Mouse (Mus musculus): ENCODE data around the gene Traf3ip1. TPM values are rescaled to one million over a fixed set of nuclear protein-coding genes. Genes with fewer than 3 reads are reported as not detected.
A peak's percentile ranks its signal among the peaks of the same experiment; 100 is the strongest.

Gene Traf3ip1
- total and polyA plus RNA-seq, 2 experiments from 2014 or later: 6.4 to 15.8 TPM

- H3K27ac ChIP-seq (ENCODE audit: low read depth, low read length): no peak overlapping the region
- H3K4me3 ChIP-seq (ENCODE audit: low read depth, low read length): peak overlapping the region; percentile 85
- DNase-seq (no peak), ATAC-seq (no peak)
- peak overlapping the region; percentile 79 for H3K9ac ChIP-seq
- H3K4me2 ChIP-seq (ENCODE audit: low read depth): peak overlapping the region; percentile 84
- no peak for TF ChIP-seq CTCF (IDR thresholded peaks at IDR 0.05; ENCODE audit: low read depth)
- 48% methylated on average over 5 of the region's 5 CpGs for WGBS
- H3K9me3 ChIP-seq (ENCODE audit: low read length): no peaks in the 10 kb centered on the region
- H3K27me3 ChIP-seq (ENCODE audit: insufficient read depth, low read length): no peaks in the 10 kb centered on the region
- H3K36me3 ChIP-seq (ENCODE audit: insufficient read depth): peaks cover 5% of the 10 kb centered on the region; the same call in 1 of the 2 replicates
- peaks cover 5% of the 10 kb centered on the region for H3K4me1 ChIP-seq (ENCODE audit: insufficient read depth)
Measured at GRCm38 (mm10) chr1:91495321-91495720, 874 bp downstream of the Traf3ip1 start.

DNA sequence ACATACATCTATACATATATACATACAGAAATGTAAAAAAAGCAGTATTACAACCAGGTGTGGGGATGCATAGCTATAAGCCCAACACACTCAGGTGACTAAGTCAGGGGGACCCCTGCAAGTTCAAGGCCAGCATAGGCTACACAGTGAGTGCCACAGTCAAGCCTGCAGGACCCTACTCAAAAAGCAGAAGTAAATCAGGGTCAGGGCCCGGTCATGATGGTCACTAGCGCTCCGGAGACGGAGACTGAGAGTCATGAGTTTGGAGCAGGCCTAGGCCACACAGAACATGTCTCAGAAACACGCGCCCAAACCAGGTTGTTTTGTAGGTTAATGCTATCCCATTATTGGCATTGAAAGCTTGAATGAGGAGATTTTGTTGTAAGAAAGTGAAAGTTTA is 4.1 kb downstream of the Traf3ip1 start:
- no peak overlapping the region for H3K9ac ChIP-seq
- H3K27ac ChIP-seq (ENCODE audit: low read depth, low read length): no peak overlapping the region
- H3K4me3 ChIP-seq (ENCODE audit: low read depth, low read length): no peak overlapping the region
- TF ChIP-seq CTCF (IDR thresholded peaks at IDR 0.05; ENCODE audit: low read depth): no peak
- DNase-seq (no peak), ATAC-seq (no peak)
- H3K9me3 ChIP-seq (ENCODE audit: low read length): no peaks in the 10 kb centered on the region
- peaks cover 5% of the 10 kb centered on the region for H3K4me1 ChIP-seq (ENCODE audit: insufficient read depth)
- H3K36me3 ChIP-seq (ENCODE audit: insufficient read depth): peaks cover 26% of the 10 kb centered on the region
- 97% methylated on average over 6 of the region's 6 CpGs for WGBS
- no peak overlapping the region for H3K4me2 ChIP-seq (ENCODE audit: low read depth)
- H3K27me3 ChIP-seq (ENCODE audit: insufficient read depth, low read length): no peaks in the 10 kb centered on the region

GRCm38 (mm10) chr1:91504615-91505014 is 10.2 kb downstream of the Traf3ip1 start:
- no peak for ATAC-seq
- Histone ChIP-seq H3K36me3 (ENCODE audit: insufficient read depth) (peaks cover 53% of the 10 kb centered on the region), H3K4me2 (ENCODE audit: low read depth) (no peak overlapping the region), H3K9ac (no peak overlapping the region), H3K27me3 (ENCODE audit: insufficient read depth, low read length) (no peaks in the 10 kb centered on the region), H3K4me1 (ENCODE audit: insufficient read depth) (no peaks in the 10 kb centered on the region), H3K27ac (ENCODE audit: low read depth, low read length) (no peak overlapping the region), H3K9me3 (ENCODE audit: low read length) (no peaks in the 10 kb centered on the region), H3K4me3 (ENCODE audit: low read depth, low read length) (no peak overlapping the region)
- 71% methylated on average over 3 of the region's 3 CpGs for WGBS
- no peak for DNase-seq
- no peak for TF ChIP-seq CTCF (IDR thresholded peaks at IDR 0.05; ENCODE audit: low read depth)

DNA sequence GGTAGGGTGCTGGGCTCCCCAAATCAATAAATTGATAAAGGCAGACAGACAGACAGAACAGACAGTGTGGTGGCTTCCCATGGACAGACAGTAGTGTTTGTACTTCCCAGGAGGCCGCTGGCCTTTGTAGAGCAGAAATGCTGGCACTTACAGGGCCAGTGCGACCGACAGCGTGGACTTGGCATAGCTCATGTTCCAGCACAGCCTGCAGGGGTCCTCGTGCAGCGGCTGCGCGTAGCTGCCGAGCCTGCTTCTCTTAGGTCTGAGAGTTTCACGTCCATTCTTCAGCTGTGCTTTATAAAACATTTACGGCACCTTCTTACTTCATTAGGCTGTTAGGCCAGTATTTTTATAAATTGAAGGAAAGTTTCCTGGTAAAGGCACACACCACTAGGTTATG is 20.5 kb downstream of the Traf3ip1 start:
- Histone ChIP-seq H3K27me3 (ENCODE audit: insufficient read depth, low read length) (no peaks in the 10 kb centered on the region), H3K4me2 (ENCODE audit: low read depth) (no peak overlapping the region), H3K27ac (ENCODE audit: low read depth, low read length) (no peak overlapping the region), H3K4me1 (ENCODE audit: insufficient read depth) (no peaks in the 10 kb centered on the region), H3K36me3 (ENCODE audit: insufficient read depth) (peaks cover 28% of the 10 kb centered on the region), H3K9ac (no peak overlapping the region), H3K9me3 (ENCODE audit: low read length) (no peaks in the 10 kb centered on the region), H3K4me3 (ENCODE audit: low read depth, low read length) (no peak overlapping the region)
- WGBS: 78% methylated on average over 11 of the region's 11 CpGs
- ATAC-seq (no peak), DNase-seq (no peak)
- peak; percentile 31; the same call in 1 of the 2 replicates for TF ChIP-seq CTCF (IDR thresholded peaks at IDR 0.05; ENCODE audit: low read depth)

GRCm38 (mm10) chr1:91515642-91516041 is 21.2 kb downstream of the Traf3ip1 start:
- no peaks in the 10 kb centered on the region for H3K9me3 ChIP-seq (ENCODE audit: low read length)
- no peak overlapping the region for H3K9ac ChIP-seq
- ATAC-seq (no peak), DNase-seq (no peak)
- peaks cover 29% of the 10 kb centered on the region for H3K36me3 ChIP-seq (ENCODE audit: insufficient read depth)
- 91% methylated on average over 6 of the region's 6 CpGs for WGBS
- no peak overlapping the region for H3K4me3 ChIP-seq (ENCODE audit: low read depth, low read length)
- H3K4me2 ChIP-seq (ENCODE audit: low read depth): no peak overlapping the region
- TF ChIP-seq CTCF (IDR thresholded peaks at IDR 0.05; ENCODE audit: low read depth): no peak
- no peaks in the 10 kb centered on the region for H3K4me1 ChIP-seq (ENCODE audit: insufficient read depth)
- H3K27ac ChIP-seq (ENCODE audit: low read depth, low read length): no peak overlapping the region
- H3K27me3 ChIP-seq (ENCODE audit: insufficient read depth, low read length): no peaks in the 10 kb centered on the region

DNA sequence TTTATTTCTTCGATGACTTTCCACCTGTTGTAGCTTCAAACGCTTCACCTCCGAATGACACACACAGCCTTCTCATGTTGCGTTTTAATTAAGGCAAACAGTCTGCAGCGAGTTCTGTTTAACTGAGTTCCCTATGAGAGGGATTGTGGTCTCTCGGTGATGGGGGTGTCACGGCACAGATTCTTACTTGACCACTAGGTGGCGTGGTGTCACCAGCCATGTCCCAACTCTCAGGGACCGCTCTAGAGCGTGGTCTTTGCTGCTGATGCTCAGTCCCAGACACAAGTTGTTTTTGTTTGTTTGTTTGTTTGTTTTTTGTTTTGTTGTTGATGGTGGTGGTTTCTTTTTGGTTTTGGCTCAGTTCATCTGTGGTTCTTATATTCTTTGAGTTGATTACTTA is 29.3 kb downstream of the Traf3ip1 start:
- DNase-seq: peak; percentile 85
- ATAC-seq: peak; percentile 89
- WGBS: 13% methylated on average over 10 of the region's 10 CpGs
- H3K4me3 ChIP-seq (ENCODE audit: low read depth, low read length): no peak overlapping the region
- no peak overlapping the region for H3K9ac ChIP-seq
- no peak overlapping the region for H3K27ac ChIP-seq (ENCODE audit: low read depth, low read length)
- no peaks in the 10 kb centered on the region for H3K9me3 ChIP-seq (ENCODE audit: low read length)
- peaks cover 60% of the 10 kb centered on the region for H3K36me3 ChIP-seq (ENCODE audit: insufficient read depth)
- no peak overlapping the region for H3K4me2 ChIP-seq (ENCODE audit: low read depth)
- H3K4me1 ChIP-seq (ENCODE audit: insufficient read depth): no peaks in the 10 kb centered on the region
- no peaks in the 10 kb centered on the region for H3K27me3 ChIP-seq (ENCODE audit: insufficient read depth, low read length)
- TF ChIP-seq CTCF (IDR thresholded peaks at IDR 0.05; ENCODE audit: low read depth): peak; percentile 94

GRCm38 (mm10) chr1:91525838-91526237 is 31.4 kb downstream of the Traf3ip1 start:
- DNase-seq (no peak), ATAC-seq (no peak)
- Histone ChIP-seq H3K4me1 (ENCODE audit: insufficient read depth) (no peaks in the 10 kb centered on the region), H3K27me3 (ENCODE audit: insufficient read depth, low read length) (no peaks in the 10 kb centered on the region), H3K4me3 (ENCODE audit: low read depth, low read length) (no peak overlapping the region), H3K36me3 (ENCODE audit: insufficient read depth) (peaks cover 59% of the 10 kb centered on the region), H3K4me2 (ENCODE audit: low read depth) (no peak overlapping the region), H3K27ac (ENCODE audit: low read depth, low read length) (no peak overlapping the region), H3K9me3 (ENCODE audit: low read length) (no peaks in the 10 kb centered on the region), H3K9ac (no peak overlapping the region)
- WGBS: 83% methylated on average over 14 of the region's 14 CpGs
- no peak for TF ChIP-seq CTCF (IDR thresholded peaks at IDR 0.05; ENCODE audit: low read depth)

- Histone ChIP-seq H3K9me3 (ENCODE audit: low read length) (no peaks in the 10 kb centered on the region), H3K27ac (ENCODE audit: low read depth, low read length) (no peak overlapping the region), H3K27me3 (ENCODE audit: insufficient read depth, low read length) (no peaks in the 10 kb centered on the region), H3K9ac (no peak overlapping the region), H3K4me2 (ENCODE audit: low read depth) (no peak overlapping the region), H3K4me3 (ENCODE audit: low read depth, low read length) (no peak overlapping the region), H3K4me1 (ENCODE audit: insufficient read depth) (no peaks in the 10 kb centered on the region), H3K36me3 (ENCODE audit: insufficient read depth) (peaks cover 35% of the 10 kb centered on the region)
- ATAC-seq (no peak), DNase-seq (no peak)
- TF ChIP-seq CTCF (IDR thresholded peaks at IDR 0.05; ENCODE audit: low read depth): no peak
- WGBS: 91% methylated on average over 9 of the region's 9 CpGs
Measured at GRCm38 (mm10) chr1:91530166-91530565, 35.7 kb downstream of the Traf3ip1 start.
